Mouse (Mus musculus) CD4-positive, CD25-positive, alpha-beta regulatory T cell, adult 4 months (primary cell): ENCODE results near the gene Pabpn1l. TPM values are rescaled to one million over a fixed set of nuclear protein-coding genes. Genes with fewer than 3 reads are reported as not detected.

Source experiments
- ATAC-seq: one replicate; pipeline ENCODE4 v1.8.0; 2017
- polyA plus RNA-seq, 2 experiments: library from polyadenylated mRNA; unstranded; fragments of 100-300 nt; shearing (Covaris generic); gene quantifications; one replicate each; pipeline ENCODE4 v1.2.1; 2017

Pabpn1l gene
- polyA plus RNA-seq, 2 experiments from 2014 or later = not detected

- ATAC-seq = no peak
Observed at GRCm38 (mm10) chr8:122616181-122616905, 6.2 kb downstream of the Pabpn1l start.

GRCm38 (mm10) chr8:122611295-122612133, 11.0 kb downstream of the Pabpn1l start, which contains the start of the genes Galns and Trappc2l:
Galns (minus strand) TSS chr8:122611463.
Trappc2l (plus strand) TSS chr8:122611640.
- peak; percentile 100 for ATAC-seq

- peak; percentile 24 for ATAC-seq
Observed at GRCm38 (mm10) chr8:122610612-122611277, 11.8 kb downstream of the Pabpn1l start.

GRCm38 (mm10) chr8:122610209-122610608, 12.3 kb downstream of the Pabpn1l start:
- no peak for ATAC-seq

GRCm38 (mm10) chr8:122606810-122607209, 15.7 kb downstream of the Pabpn1l start:
- ATAC-seq = no peak

- no peak for ATAC-seq
Observed at GRCm38 (mm10) chr8:122605367-122605766, 17.2 kb downstream of the Pabpn1l start.

GRCm38 (mm10) chr8:122604640-122605039, 17.9 kb downstream of the Pabpn1l start:
- ATAC-seq = no peak

- no peak for ATAC-seq
Observed at GRCm38 (mm10) chr8:122600666-122601065, 21.9 kb downstream of the Pabpn1l start.

GRCm38 (mm10) chr8:122596031-122596430, 26.5 kb downstream of the Pabpn1l start:
- no peak for ATAC-seq

- no peak for ATAC-seq
Observed at GRCm38 (mm10) chr8:122593783-122594507, 28.6 kb downstream of the Pabpn1l start.

GRCm38 (mm10) chr8:122593240-122593639, 29.3 kb downstream of the Pabpn1l start:
- no peak for ATAC-seq

- ATAC-seq = no peak
Observed at GRCm38 (mm10) chr8:122586749-122587148, 35.8 kb downstream of the Pabpn1l start.

GRCm38 (mm10) chr8:122586171-122586570, 36.4 kb downstream of the Pabpn1l start:
- ATAC-seq = no peak

- no peak for ATAC-seq
Observed at GRCm38 (mm10) chr8:122585411-122585891, 37.1 kb downstream of the Pabpn1l start.

- no peak for ATAC-seq
Observed at GRCm38 (mm10) chr8:122584981-122585380, 37.6 kb downstream of the Pabpn1l start.

- no peak for ATAC-seq
Observed at GRCm38 (mm10) chr8:122580926-122581325, 41.6 kb downstream of the Pabpn1l start.

GRCm38 (mm10) chr8:122579196-122579595, 43.3 kb downstream of the Pabpn1l start:
- ATAC-seq = no peak

- no peak for ATAC-seq
Observed at GRCm38 (mm10) chr8:122577116-122577515, 45.4 kb downstream of the Pabpn1l start.

GRCm38 (mm10) chr8:122576648-122577022, 45.9 kb downstream of the Pabpn1l start, which contains the start of gene Aprt:
Aprt (minus strand) TSS chr8:122576909.
- peak; percentile 99 for ATAC-seq

GRCm38 (mm10) chr8:122575735-122576647, 46.5 kb downstream of the Pabpn1l start:
- peak; percentile 13 for ATAC-seq

GRCm38 (mm10) chr8:122575286-122575685, 47.3 kb downstream of the Pabpn1l start:
- ATAC-seq = no peak
